Mouse (Mus musculus): Measurements from ENCODE around the gene Cdh1. TPM values are rescaled to one million over a fixed set of nuclear protein-coding genes. Genes with fewer than 3 reads are reported as not detected.
"Not testable (repeated sequence)": the region's sequence is repeated elsewhere in the genome, so short reads cannot be mapped to it uniquely, and the experiment has no call there.

Gene Cdh1
- total RNA-seq, 2 experiments from 2014 or later, result 0.43 to 0.49 TPM

DNA sequence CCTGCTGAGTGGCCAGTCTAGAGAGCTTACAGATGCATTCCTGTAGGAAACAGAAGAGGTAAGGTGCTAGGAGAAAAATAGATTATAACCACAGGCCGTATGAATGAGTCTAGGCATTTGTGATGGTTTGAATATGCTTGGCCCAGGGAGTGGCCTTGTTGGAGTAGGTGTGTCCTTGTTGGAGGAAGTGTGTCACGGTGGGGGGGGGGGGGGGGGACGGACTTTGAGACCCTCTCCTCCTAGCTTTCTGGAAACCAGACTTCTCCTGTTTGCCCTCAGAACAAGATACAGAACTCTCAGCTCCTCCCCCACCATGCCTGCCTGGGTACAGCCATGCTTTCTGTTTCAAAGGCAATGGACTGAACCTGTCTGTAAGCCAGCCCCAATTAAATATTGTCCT lies 10.7 kb upstream of the Cdh1 start:
- no peak for DNase-seq

DNA sequence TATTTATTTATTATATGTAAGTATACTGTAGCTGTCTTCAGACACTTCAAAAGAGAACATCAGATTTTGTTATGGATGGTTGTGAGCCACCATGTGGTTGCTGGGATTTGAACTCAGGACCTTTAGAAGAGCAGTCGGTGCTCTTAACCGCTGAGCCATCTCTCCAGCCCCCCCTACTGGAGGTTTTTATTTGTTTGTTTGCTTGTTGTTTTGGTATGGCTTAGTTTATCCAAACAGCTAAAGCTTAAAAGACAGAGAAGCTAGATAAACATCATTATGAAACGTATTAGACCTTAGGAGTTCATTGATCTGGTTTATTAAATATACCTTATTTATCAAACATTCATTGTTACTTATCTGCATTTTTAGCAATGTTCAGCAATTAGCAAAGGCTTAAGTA lies 7.5 kb upstream of the Cdh1 start:
- DNase-seq, result not testable (repeated sequence)

DNA sequence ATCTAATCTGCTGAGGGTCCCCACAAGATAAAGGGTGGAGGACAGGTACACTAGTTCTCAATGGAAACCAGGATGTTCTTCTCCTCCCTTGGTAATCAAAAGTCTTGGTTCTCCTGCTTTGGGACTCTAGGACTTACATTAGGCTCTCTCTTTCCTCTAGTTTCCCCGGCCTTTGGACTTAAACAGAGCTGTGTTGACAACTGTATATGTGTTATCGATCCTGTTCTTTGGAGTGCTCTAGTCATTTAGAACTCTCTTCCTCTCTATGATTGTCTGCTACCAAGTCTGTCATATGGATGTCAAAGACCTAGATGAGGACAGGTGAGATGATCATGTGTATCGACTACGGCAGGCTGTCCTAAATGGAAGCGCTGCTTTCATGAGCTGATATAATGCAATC lies 6.1 kb upstream of the Cdh1 start:
- no peak for DNase-seq

DNA sequence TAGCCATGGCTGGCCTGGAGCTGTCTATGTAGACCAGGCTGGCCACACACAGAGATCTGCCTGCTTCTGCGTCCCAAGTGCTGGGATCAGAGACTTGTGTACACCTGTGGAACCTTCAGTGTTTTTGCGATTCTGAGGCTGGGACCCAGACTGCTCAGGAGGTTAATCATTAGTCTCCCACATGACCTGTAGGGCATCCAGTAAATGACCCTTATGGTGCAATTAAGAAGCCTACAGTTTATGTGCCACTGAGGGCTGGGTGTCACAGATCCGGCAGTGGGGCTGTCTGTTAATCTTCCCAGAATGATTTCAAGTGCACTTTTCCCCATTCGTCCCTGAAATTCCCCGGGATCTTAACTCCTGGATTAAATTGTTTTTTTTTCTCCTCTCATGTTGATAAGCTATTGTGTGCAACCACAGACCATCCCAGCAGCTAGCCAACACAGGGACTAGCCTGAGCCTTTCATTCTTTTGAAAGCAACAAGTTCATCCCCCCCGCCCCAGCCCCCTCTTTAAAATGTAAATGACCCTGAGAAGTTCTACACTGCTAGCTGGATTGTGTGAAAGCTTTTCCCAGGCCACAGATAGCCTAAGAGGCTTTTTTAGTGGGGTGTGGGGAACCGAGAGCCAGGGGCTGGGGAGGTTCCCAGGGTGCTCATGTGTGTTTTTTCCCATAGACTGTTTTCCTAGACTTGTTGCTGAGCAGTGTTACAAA lies 3.7 kb upstream of the Cdh1 start:
- DNase-seq, result no peak

DNA sequence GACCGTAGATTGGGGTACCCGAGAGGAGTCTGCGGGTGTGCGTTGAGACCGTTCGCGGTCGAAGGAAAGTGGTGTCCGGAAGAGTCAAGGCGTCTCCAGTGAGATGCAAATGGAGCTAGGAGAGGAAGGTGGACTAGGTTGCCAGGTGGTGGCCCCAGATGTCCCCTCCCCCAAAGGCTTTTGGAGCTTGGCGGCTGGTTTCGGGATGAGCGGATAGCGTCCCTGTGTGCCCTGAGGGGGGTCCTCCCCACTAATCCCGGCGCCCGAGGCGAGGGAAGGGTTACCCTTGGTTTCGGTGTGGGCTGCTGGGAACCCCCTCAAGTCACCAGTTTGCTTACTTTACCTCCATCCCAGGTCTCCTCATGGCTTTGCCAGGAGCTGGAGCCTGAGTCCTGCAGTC lies 782 bp downstream of the Cdh1 start:
- no peak for DNase-seq

DNA sequence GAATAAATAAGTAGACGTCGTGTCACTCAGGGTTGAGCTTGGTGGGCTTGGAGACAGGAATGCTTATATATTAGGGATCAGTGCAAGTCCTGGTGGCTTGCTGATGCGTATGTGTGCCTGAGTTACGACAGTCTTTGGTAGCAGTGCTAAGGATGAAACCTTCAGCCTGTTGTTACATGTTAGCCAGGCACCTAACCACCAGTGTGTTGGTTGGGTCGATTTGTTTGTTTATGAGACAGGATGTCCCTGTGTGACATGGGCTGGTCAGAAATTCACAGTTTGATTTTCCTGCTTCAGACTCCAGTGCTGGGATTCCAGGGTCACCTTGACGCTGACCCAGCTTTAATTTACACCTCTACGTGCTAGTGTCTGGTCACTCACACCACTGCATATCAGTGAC lies 2.5 kb downstream of the Cdh1 start:
- no peak for DNase-seq

DNA sequence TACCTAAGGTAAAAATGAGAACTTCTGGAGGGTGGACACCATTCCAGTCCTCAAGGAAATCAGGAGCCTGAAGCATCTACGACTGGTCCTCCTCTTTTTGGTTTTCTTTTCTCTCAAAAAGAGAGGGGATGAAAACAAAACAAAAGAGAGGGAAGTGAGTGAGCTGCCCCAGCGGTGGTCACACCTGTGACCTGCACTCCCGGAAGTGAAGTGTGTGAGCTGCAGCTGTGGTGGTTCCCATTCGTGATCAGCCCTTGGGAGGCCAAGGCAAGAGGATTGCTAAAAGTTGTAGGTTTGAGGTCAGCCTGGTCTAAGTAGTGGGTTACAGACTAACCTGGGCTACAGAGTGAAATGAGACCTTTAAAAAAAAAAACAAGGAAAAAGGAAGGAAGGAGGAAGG lies 3.0 kb downstream of the Cdh1 start:
- DNase-seq, result no peak

DNA sequence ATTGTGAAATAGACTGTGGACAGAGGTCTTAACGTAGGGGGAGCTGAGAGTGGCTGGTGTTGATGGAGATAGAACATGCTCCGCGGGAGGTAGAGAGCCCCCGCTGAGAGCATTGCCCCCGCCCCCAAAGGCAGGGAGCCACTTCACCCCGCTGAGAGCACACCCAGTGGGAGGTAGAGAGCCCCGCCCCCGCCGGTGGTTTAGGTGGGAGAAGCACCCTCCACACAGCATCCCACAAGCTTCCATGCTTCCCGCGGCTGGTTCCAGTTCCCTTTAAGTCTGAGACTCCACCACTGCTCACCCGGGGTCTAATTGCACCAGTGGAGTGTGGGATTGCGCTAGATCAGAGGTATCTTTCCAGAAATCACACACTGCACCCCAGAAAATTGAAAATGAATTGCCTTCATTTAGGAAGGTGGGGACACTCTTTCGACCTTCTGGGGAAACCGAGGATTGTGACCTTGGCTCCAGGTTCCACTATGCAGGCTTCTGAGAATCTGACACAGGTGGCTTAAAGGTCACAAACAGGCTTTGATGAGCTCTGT lies 3.5 kb downstream of the Cdh1 start:
- DNase-seq, result no peak

DNA sequence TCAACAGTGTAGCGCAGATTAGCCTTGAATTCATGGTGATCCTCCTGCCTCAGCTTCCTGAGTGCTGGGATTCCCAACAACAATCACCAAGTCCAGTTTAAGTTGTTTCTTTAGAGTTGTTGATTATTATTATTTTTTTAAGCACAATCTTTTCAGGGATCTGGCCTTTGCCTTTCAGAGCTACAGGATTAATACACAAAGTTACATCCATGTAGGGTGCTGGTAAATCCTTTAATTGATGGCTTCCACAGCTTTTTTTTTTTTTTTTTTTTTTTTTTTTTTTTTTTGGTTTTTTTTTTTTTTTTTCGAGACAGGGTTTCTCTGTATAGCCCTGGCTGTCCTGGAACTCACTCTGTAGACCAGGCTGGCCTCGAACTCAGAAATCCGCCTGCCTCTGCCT lies 4.6 kb downstream of the Cdh1 start:
- DNase-seq, result not testable (repeated sequence)

DNA sequence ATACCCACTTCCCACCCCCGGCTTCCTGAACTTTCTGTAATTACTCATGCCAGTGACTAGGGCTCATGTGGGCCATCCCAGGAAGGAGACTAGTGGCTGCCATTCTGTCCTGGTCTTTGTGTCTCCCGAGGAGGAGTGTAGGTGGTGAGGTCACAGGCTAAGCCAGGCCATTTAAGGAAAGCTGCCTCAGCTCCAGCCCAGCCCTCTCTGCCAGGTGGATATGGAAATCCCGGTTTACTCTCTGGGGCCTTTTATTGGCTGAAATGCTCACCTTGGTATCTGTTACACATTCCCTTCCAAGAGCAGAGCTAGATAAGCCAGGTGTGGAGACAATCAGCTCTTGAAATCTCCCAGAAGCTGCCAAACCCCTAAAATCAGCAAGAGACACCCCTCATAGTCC lies 5.3 kb downstream of the Cdh1 start:
- no peak for DNase-seq

DNA sequence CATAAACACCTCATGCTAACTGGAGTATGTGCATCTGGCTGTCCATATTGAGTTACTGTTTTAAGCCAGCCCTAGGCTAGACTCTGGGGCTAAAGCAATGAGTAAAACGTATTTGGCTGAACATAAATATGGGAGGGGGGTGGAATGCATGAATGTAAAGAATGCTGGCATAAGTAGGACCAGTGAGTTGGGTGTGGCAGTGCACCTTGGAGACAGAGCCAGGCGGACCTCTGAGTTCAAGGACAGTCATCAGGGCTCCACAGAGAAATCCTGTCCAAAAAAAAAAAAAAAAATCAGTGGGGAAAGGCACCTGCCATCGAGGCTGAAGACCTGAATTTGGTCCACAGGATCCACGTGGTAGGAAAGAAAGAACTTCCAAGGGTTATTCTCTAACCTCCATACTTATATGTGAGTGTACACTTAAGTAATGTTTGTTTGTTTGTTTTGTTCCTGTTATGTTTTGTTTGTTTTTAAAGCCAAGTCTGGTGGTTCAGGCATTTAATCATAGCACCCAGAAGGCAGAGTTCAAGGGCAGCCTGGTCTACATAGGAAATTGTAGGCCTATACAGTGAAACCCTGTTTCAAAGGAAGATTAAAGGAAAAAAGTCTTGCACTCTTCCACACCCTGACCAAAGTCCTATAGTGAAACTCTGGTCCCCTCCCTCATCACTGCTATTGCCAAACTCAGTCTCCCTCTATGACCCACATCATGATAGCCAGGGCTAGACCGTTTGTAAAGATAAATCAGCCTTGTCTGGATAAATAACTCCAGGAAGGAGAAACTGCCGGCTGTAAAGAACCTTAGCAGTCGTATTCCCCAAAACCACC lies 6.1 kb downstream of the Cdh1 start:
- DNase-seq, result no peak

DNA sequence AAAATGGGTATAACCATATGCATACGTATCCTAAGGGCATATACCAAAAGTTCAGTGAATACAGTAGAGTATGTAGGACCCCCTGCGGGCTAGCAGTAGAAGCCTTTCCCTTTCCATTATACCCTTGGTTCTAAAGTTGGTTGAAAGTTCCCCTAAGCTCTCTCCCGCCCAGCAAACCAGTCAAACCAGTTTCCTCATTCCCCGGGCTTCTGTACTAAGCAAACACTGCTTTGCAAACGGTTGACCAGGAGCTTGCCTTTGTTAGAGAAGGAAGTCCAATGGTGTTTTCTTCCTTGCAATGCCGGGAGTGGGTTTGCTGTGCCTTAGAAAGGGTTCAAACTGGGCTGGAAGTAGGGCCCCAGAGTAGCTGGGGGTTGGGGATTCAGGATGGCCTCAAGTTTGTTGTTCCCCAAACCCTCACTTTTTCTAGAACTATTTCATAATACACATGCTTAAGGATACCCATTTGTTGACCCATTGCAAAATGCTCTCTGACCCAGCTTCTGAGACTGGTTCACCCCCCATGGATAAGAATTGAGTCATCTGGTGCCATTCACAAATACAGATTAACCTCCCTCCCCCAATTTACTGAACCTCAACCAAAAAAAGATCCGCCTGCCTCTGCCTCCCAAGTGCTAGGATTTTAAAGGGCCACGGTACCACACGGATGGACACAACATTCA lies 7.9 kb downstream of the Cdh1 start:
- DNase-seq, result no peak

DNA sequence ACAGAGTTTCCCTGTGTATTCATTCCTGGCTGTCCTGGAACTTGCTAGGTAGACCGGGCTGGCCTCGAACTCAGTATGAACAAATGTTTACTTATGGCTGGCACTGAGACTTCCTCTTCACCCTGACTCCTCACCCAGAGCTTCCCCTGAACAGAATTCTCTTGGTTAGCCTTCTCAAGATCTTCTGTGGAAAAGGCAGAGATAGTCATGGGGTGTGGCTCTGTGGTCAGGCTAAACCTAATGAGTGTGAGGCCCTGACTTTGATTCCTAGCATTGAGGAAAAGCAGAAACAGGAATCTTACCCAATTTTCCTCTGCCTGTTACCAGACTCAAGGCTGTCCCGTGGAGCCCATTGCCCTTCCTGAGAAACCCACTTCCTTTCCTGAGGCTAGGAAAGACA lies 8.9 kb downstream of the Cdh1 start:
- no peak for DNase-seq

DNA sequence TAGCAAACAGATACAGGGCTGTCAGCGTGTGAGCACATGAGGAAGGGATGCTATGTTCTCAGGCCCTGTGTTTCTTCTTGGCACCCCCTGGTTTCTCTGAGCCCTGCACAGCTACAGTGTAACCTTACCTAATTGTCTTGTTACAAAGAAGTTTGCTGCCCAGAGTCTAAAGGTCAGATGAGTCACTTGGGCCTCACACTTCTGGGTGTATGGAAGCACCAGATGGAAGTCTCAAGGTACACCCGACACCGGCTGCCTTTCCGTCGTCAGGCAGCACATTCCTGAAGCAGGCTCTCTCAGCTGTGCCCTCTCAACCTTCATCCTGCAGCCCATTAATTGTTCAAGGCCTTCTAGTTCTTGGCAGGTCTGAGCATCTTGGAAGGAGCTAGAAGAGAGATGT lies 11.6 kb downstream of the Cdh1 start:
- DNase-seq, result no peak

DNA sequence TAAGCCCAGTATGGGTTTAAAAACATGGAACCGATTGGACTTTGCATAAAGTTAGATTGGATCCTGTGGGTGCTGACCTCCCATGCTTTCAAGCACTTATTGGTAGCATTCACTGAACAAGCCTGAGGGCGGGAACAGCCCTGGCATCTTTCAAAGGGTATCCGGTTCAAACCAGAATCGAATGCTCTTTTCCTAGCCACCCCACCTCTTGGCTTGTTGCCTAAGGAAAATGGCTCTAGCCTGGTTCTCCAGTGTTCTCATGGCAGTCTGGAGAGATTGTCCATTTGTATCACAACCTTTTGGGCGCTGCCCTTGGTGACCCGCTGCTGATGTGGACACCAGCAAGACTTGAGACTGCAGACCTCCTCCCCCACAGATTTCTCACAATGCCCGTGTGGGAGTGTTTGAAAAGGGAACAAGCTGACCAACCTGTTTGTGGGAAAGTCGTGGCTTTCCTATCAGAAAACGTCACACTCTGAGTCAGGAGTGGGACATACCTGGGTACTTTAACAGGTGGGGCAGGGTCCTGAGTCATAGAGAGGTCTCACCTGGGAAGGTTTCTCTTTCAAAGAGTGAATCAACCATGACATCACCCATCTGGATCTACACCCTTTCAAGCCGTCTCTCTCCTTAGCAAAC lies 12.6 kb downstream of the Cdh1 start:
- no peak for DNase-seq

DNA sequence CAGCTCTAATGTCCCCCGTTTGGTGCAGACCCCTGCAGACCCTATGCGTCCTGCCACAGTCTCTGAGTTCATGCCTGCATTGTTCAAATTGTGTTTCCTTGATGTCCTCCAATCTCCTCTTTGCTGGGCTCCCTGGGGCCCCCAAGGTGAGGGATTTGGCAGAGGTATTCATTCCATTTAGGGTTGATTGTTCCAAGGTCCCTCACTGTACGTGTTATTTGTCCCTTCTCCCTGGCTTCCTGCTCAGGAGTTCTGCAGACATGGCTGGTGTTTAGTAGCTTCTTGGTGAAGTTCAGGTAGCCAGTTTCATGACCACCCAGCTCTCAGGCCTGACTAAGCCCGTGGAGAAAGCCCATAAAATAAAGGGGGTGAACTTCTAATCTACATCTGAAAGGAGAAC lies 13.5 kb downstream of the Cdh1 start:
- no peak for DNase-seq

DNA sequence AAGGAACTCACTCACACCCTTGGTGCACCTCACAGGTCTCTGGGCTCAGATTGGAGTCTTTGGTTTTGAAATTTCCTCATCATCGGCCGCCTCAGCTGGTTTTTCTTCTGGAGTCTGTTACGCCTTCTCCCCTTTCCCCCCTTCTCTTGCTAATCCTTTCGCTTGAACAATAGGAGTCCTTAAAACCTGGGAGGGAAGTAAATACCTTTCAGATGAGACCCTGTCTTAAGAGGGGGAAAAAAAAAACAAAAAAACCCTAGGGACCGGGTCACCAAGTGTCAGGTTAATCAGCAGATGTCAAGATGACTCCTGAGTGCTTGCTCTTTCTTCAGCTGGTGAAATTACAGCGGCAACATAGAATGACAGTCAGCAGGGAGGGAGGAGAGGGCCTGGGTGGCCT lies 14.0 kb downstream of the Cdh1 start:
- DNase-seq, result no peak

DNA sequence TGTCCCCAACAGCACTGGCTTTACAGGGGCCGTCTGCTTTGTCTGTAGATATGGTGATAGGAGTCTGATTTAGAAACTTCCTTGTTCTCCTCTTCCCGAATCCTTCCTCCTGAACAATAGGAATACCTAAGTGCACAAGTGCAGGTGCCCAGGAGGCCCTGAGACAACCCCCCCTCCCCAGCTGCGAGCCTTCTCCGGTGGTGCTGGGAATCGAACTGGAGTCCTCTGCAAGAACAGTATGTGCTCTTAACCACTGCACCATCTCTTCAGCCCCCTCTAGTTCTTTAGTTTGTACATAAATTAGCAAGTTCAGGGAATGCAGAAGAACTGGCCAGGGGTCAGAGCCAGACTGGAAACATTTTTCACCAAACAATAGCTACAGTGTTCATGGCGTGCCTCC lies 14.7 kb downstream of the Cdh1 start:
- no peak for DNase-seq

DNA sequence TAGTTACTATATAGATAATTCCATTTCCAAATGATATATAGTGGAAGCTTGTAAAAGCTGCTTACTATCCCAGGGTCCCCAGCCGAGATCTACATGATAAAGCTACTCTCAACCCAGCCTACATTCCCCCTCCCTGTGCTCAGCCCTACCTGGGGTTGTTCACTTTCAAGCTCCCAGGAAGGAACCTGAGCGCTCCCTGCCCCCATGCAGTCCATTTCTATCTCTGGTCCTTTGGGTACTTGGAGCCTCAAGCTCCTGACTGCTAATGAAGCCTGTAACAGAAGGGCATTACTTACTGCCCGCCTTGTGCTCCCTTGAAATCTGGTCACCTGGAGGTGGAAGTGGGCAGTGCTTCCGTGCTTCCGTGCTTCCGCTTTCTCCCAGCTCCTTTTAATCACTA lies 15.2 kb downstream of the Cdh1 start:
- DNase-seq, result no peak

DNA sequence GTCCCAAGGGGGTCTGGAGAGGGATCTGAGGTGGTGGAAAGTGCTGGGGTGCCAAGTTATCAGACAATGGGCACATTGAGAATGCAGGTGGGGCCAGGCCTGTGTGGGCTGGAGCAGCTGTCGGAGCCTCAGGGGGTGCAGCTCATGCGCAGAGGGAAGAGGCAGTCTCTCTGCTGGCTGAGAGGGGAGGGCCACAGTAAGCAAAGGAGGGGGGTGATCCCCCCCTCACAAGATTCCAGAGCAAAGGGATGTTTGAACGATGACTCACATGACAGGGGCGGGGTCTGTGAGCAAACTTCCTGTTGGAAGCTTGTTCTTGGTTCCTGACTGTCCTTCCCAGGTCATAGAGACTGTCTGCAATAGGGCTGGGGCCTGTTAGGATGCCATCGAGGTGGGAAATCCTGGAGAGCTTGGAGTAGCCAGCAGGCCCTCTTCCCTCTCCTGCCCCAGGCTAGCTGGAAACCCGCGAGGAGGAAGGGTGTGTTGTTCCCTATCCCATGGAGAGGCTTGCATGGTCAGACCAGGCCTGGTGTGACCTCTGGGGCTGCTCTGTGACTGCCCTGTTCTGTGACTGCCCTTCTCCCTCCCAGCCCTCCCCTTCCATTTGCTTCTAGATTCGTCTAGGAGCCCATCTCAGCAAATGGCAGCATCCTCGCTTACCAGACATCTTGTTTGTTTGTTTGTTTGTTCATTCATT lies 16.5 kb downstream of the Cdh1 start:
- DNase-seq, result peak; percentile 52

DNA sequence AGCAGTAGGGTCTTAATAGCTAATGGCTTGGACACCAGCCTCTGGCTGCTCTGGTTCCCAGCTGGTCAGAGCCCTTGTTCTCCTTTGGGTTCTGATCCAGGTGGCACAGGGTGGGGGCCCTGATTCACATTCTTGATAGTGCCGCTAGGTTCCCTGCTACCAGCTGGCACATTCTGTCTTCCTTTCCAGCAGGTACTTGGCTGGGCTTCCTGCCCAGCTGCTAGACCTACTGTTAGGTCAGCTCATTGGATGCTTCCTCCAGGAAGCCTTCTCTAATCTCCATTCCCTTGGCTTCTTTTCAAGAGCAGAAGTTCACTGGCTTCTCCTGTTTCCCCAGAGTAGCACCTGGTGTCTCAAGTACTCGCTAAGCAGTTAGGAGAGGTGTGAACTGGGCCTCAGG lies 17.3 kb downstream of the Cdh1 start:
- no peak for DNase-seq

DNA sequence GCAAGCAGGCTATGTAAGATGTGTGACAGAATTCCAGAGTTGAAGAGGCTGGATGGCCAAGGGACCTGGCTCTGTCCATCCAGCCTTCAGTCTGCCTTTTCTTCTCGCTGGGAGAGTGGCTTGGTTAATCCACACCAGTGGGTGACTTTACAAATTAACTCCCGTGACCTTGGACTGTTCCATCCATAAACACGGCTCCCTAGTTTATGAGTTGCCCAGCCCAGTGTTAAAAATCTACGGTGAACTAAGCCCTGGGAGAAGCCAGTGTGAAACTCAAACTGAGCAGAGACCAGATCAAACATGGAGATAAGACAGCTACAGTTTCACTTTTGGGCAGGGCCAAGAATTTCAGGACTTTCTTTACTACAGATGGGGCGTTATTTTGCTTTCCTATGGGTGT lies 19.9 kb downstream of the Cdh1 start:
- DNase-seq, result no peak

All from gastrocnemius, postnatal 25 days (tissue).